Mouse (Mus musculus) embryonic fibroblast, embryonic 13.5 days (primary cell): ENCODE data around the gene Pcbp4.

Source experiments
- CTCF ChIP-seq: IDR thresholded peaks from 2 replicates; pipeline ENCODE4 v1.5.1; 2011; ENCODE audit warnings: mild to moderate bottlenecking, control low read depth, low read length, moderate library complexity, borderline replicate concordance; ENCODE audit not compliant: insufficient read depth
- POLR2A ChIP-seq: IDR thresholded peaks from 2 replicates; pipeline ENCODE4 v1.6.1; 2011; ENCODE audit warnings: low read depth, mild to moderate bottlenecking, control low read depth, low read length, moderate library complexity

GRCm38 (mm10) chr9:106464751-106465541 lies 11.9 kb downstream of the Pcbp4 start:
- no peak for TF ChIP-seq POLR2A
- no peak for TF ChIP-seq CTCF
